Comparison of ENCODE assay signal across 12 mouse cellular contexts in genomic region chr16:34046268-34047005, GRCm38 (mm10).
"Had no signal": no experiment of that assay in that cellular context is flagged by ENCODE, and none has a peak within 500 bp of the region (broad histone marks: within the 10 kb centered on the region; RNA-seq: fewer than 3 reads in every experiment).

No protein-coding gene starts in this region.

- H3K27ac ChIP-seq: kidney, postnatal 0 days; limb, embryonic 15.5 days; liver, embryonic 14.5 days; midbrain, embryonic 12.5 days; neural tube, embryonic 13.5 days had no signal

- H3K4me1 ChIP-seq: midbrain, embryonic 12.5 days had no signal

- H3K9me3 ChIP-seq: limb, embryonic 15.5 days; midbrain, embryonic 12.5 days; neural tube, embryonic 13.5 days had no signal

- H3K27me3 ChIP-seq: limb, embryonic 15.5 days; midbrain, embryonic 12.5 days; neural tube, embryonic 13.5 days had no signal

- H3K4me3 ChIP-seq: limb, embryonic 15.5 days; midbrain, embryonic 12.5 days; neural tube, embryonic 13.5 days had no signal

- ATAC-seq: midbrain, embryonic 16.5 days had no signal

- H3K4me2 ChIP-seq: limb, embryonic 15.5 days; midbrain, embryonic 12.5 days; neural tube, embryonic 13.5 days had no signal

- DNase-seq: kidney, adult 9 months; kidney, postnatal 36 days; lung, adult 18-20 months; retina, postnatal 1 day; right cerebral cortex, postnatal 25 days; thymus, postnatal 36 days had no signal

- H3K9ac ChIP-seq: limb, embryonic 15.5 days; liver, embryonic 14.5 days; midbrain, embryonic 12.5 days; neural tube, embryonic 13.5 days had no signal
